23 mouse cellular contexts compared by ENCODE assay signal in the genomic region with DNA sequence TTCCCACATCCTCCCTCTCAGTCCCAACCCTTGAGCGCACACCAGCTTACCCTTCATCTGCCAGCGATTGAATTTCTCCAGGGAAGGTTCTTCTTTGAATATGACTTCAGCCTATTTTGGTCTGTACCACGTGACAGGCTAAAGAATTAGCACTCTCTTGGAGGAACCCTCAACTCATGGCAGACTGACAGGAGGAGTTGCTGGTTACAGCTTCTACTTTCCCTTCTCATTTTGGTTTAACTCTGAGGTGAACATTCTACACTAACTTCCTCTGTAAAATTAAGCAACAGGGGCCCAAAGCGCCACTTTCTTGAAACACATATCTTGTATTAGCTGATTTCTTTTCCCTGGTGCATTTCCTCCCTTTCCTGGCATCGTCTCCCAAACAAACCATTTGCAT.
A peak's percentile ranks its signal among the peaks of the same experiment; 100 is the strongest.
DNase-seq lines count a peak whose midpoint lies in the region; ATAC-seq and TF ChIP-seq lines count a peak whose summit lies in the region.
"Had no signal": no experiment of that assay in that cellular context is flagged by ENCODE, and none has a peak within 500 bp of the region (broad histone marks: within the 10 kb centered on the region; RNA-seq: fewer than 3 reads in every experiment).

No protein-coding gene starts in this region.

- no peak overlapping the region for H3K4me2 ChIP-seq in forebrain, embryonic 14.5 days (ENCODE audit: low read length)
- no peak overlapping the region for H3K4me2 ChIP-seq in forebrain, embryonic 13.5 days
- no peak overlapping the region for H3K4me2 ChIP-seq in midbrain, postnatal 0 days (ENCODE audit: low read depth, low read length, poor library complexity, severe bottlenecking)
- no peak overlapping the region for H3K4me2 ChIP-seq in kidney, embryonic 16.5 days (replicated peaks; ENCODE audit: low read depth, low read length)
- H3K4me2 ChIP-seq: embryonic facial prominence, embryonic 15.5 days; hindbrain, embryonic 14.5 days; intestine, embryonic 15.5 days had no signal

- ATAC-seq in forebrain, embryonic 14.5 days, result no peak
- no peak for ATAC-seq in forebrain, embryonic 13.5 days
- peak; percentile 85 for ATAC-seq in megakaryocyte, adult 5-6 weeks (ENCODE audit: poor library complexity, severe bottlenecking)
- ATAC-seq in midbrain, postnatal 0 days (ENCODE audit: low FRiP score), result no peak
- no peak for ATAC-seq in kidney, embryonic 16.5 days (ENCODE audit: low FRiP score, low TSS enrichment)
- ATAC-seq: forebrain, embryonic 16.5 days; intestine, embryonic 15.5 days had no signal

- TF ChIP-seq POLR2A in brain, embryonic 14.5 days (IDR thresholded peaks at IDR 0.05; ENCODE audit: borderline replicate concordance, extremely low read depth, insufficient read depth, insufficient read length, poor library complexity, severe bottlenecking), result no peak

- H3K9me3 ChIP-seq in forebrain, embryonic 14.5 days (replicated peaks; ENCODE audit: control insufficient read depth, low read length), result no peaks in the 10 kb centered on the region
- H3K9me3 ChIP-seq in forebrain, embryonic 13.5 days (replicated peaks), result no peaks in the 10 kb centered on the region
- no peaks in the 10 kb centered on the region for H3K9me3 ChIP-seq in midbrain, postnatal 0 days (ENCODE audit: low read length)
- H3K9me3 ChIP-seq in kidney, embryonic 16.5 days (ENCODE audit: low read length), result no peaks in the 10 kb centered on the region
- H3K9me3 ChIP-seq: embryonic facial prominence, embryonic 15.5 days; forebrain, embryonic 10.5 days; intestine, embryonic 15.5 days had no signal

- H3K36me3 ChIP-seq in forebrain, embryonic 14.5 days (ENCODE audit: control insufficient read depth, insufficient read depth, low read length), result no peaks in the 10 kb centered on the region
- H3K36me3 ChIP-seq in forebrain, embryonic 13.5 days (ENCODE audit: poor library complexity, severe bottlenecking), result no peaks in the 10 kb centered on the region
- no peaks in the 10 kb centered on the region for H3K36me3 ChIP-seq in midbrain, postnatal 0 days (ENCODE audit: insufficient read depth, low read length)
- no peaks in the 10 kb centered on the region for H3K36me3 ChIP-seq in kidney, embryonic 16.5 days (ENCODE audit: insufficient read depth, low read length)
- H3K36me3 ChIP-seq: embryonic facial prominence, embryonic 15.5 days; forebrain, embryonic 10.5 days; intestine, embryonic 15.5 days had no signal

- H3K4me1 ChIP-seq in forebrain, embryonic 14.5 days (ENCODE audit: control insufficient read depth, insufficient read depth, low read length), result no peaks in the 10 kb centered on the region
- no peaks in the 10 kb centered on the region for H3K4me1 ChIP-seq in forebrain, embryonic 13.5 days
- H3K4me1 ChIP-seq in midbrain, postnatal 0 days (ENCODE audit: insufficient read depth, low read length), result no peaks in the 10 kb centered on the region
- H3K4me1 ChIP-seq in kidney, embryonic 16.5 days (ENCODE audit: insufficient read depth, low read length), result no peaks in the 10 kb centered on the region
- H3K4me1 ChIP-seq: embryonic facial prominence, embryonic 15.5 days; forebrain, embryonic 10.5 days; intestine, embryonic 15.5 days had no signal

- no peak for TF ChIP-seq CTCF in brain, embryonic 14.5 days (IDR thresholded peaks at IDR 0.05; ENCODE audit: borderline replicate concordance, extremely low read depth, insufficient read depth, insufficient read length)
- TF ChIP-seq CTCF in midbrain, postnatal 0 days (IDR thresholded peaks at IDR 0.05), result no peak

- no peaks in the 10 kb centered on the region for H3K27me3 ChIP-seq in forebrain, embryonic 14.5 days (replicated peaks; ENCODE audit: control insufficient read depth, insufficient read depth, low read length)
- no peaks in the 10 kb centered on the region for H3K27me3 ChIP-seq in forebrain, embryonic 13.5 days
- no peaks in the 10 kb centered on the region for H3K27me3 ChIP-seq in midbrain, postnatal 0 days (ENCODE audit: insufficient read depth, low read length)
- no peaks in the 10 kb centered on the region; the same call in 1 of the 2 replicates for H3K27me3 ChIP-seq in kidney, embryonic 16.5 days (ENCODE audit: insufficient read depth, low read length)
- H3K27me3 ChIP-seq: embryonic facial prominence, embryonic 15.5 days; intestine, embryonic 15.5 days had no signal

- no peak overlapping the region for H3K27ac ChIP-seq in forebrain, embryonic 14.5 days (ENCODE audit: low read depth, low read length)
- H3K27ac ChIP-seq in forebrain, embryonic 13.5 days, result no peak overlapping the region
- no peak overlapping the region for H3K27ac ChIP-seq in midbrain, postnatal 0 days (ENCODE audit: low read depth, low read length)
- no peak overlapping the region for H3K27ac ChIP-seq in kidney, embryonic 16.5 days (ENCODE audit: low read length)
- H3K27ac ChIP-seq: embryonic facial prominence, embryonic 15.5 days; forebrain, embryonic 10.5 days; gastrocnemius, adult 2 months; hindbrain, embryonic 14.5 days; intestine, embryonic 15.5 days had no signal

- no peak overlapping the region for H3K9ac ChIP-seq in forebrain, embryonic 14.5 days (ENCODE audit: low read length)
- H3K9ac ChIP-seq in forebrain, embryonic 13.5 days, result no peak overlapping the region
- no peak overlapping the region for H3K9ac ChIP-seq in midbrain, postnatal 0 days (replicated peaks; ENCODE audit: low read length, poor library complexity, severe bottlenecking)
- H3K9ac ChIP-seq in kidney, embryonic 16.5 days (replicated peaks; ENCODE audit: low read length), result no peak overlapping the region
- H3K9ac ChIP-seq: embryonic facial prominence, embryonic 15.5 days; hindbrain, embryonic 14.5 days; intestine, embryonic 15.5 days had no signal

- 48% methylated on average over 5 of the region's 5 CpGs for WGBS in forebrain, embryonic 14.5 days
- WGBS in forebrain, embryonic 13.5 days, result 61% methylated on average over 5 of the region's 5 CpGs
- 62% methylated on average over 5 of the region's 5 CpGs for WGBS in midbrain, postnatal 0 days
- 66% methylated on average over 5 of the region's 5 CpGs for WGBS in kidney, embryonic 16.5 days

- peak; percentile 1 for DNase-seq in forebrain, embryonic 14.5 days (ENCODE audit: low spot score)
- DNase-seq in A20 (ENCODE audit: low read depth, low spot score), result peak; percentile 25
- peak; percentile 5 for DNase-seq in brain, embryonic 14.5 days (ENCODE audit: low read depth)
- no peak for DNase-seq in midbrain, postnatal 0 days (ENCODE audit: low spot score)
- DNase-seq: adrenal gland, adult 8-10 months; adrenal gland, postnatal 36 days; cerebellum, adult 11-12 months; cerebellum, adult 9-10 months; cerebellum, postnatal 25 days; gastrocnemius, adult 2 months; gastrocnemius, postnatal 25 days; heart, adult 11 months; heart, postnatal 10 days; heart, postnatal 4 days had no signal

- no peak overlapping the region for H3K4me3 ChIP-seq in forebrain, embryonic 14.5 days (ENCODE audit: low read depth, low read length)
- no peak overlapping the region for H3K4me3 ChIP-seq in forebrain, embryonic 13.5 days
- H3K4me3 ChIP-seq in midbrain, postnatal 0 days (ENCODE audit: low read depth, low read length), result no peak overlapping the region
- no peak overlapping the region for H3K4me3 ChIP-seq in kidney, embryonic 16.5 days (ENCODE audit: low read length)
- H3K4me3 ChIP-seq: embryonic facial prominence, embryonic 15.5 days; erythroblast, embryonic 14.5 days; forebrain, embryonic 10.5 days; gastrocnemius, adult 2 months; intestine, embryonic 15.5 days had no signal
